Mouse (Mus musculus) right cerebral cortex, postnatal 10 days (tissue): Measurements from ENCODE around the gene Tmem144.
"Not testable (repeated sequence)": the region's sequence is repeated elsewhere in the genome, so short reads cannot be mapped to it uniquely, and the experiment has no call there.

Experiments used
- DNase-seq, 2 experiments: peaks; one replicate each; pipeline ENCODE4 v3.0.0; 2021; ENCODE audit warnings: low spot score in 2 of 2

The Tmem144 gene

DNA sequence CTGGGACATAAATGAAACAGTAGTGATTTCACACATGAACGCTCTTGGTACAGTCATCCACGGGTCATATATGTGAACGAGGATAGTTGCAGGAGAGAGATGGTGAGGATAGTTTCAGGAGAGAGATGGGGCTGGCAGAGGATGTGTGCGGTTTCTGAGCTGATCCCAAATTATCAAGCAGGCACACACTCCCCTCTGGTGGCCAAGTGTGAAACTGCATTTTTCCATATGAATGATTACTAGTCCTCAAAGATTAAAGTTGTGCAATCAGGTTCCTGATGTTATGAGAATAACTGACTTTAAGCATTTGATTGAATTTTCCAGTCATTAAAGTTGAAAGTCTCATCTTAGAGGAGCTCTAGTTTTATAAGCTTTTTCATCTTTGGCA, 43.4 kb downstream of the Tmem144 start:
- peak; percentile 69 to 80 for DNase-seq

DNA sequence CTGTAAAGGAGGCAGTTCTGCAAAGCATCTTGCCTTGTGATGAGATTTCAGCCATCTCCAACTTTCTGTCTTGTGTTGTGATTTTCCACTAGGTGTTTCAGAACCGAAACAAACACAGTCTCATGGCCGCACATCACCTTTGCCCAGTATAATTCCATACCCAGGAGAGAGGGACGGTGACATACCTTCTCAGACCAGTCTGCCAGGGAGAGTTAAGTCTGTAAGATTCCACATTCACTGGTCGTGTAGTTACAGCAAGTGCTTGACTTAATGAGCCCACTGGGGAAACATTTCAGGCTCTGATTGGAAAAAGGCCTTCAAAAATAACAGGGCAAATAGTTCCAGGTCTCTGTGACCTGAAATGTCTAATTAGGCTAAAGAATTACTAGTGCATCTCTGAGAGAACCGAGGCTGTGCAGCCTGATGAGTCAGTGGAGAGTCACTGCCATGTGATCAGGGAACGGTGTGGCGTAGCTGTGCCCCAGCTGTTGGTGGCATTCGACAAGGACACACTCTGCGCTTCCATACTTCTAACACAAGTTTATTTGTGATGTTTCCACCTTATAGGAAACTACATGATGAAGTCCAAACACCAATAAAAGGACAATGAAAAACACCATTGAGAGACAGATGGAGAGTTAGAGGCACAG, 43.9 kb downstream of the Tmem144 start:
- no peak for DNase-seq

DNA sequence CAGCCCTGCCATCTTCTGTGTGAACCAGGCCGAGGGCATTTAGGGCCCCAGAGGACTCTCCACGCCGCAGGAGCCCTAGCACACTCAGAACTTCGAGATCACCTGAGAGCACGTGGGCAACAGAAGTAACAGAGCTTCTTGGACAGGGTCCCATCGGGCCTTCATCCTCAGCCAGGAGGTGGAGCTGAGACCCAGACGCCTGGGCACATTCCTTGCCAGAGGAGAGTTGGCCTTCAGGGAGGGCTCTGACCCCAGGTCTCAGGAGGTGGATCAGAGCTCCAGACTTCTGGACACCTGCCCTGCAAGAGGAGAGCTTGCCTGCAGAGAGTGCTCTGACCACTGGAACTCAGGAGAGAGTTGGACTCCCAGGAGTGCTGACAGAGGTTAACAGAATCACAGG, 51.8 kb downstream of the Tmem144 start:
- DNase-seq, result not testable (repeated sequence)

GRCm38 (mm10) chr3:79792307-79792706, 60.3 kb downstream of the Tmem144 start:
- DNase-seq, result no peak

DNA sequence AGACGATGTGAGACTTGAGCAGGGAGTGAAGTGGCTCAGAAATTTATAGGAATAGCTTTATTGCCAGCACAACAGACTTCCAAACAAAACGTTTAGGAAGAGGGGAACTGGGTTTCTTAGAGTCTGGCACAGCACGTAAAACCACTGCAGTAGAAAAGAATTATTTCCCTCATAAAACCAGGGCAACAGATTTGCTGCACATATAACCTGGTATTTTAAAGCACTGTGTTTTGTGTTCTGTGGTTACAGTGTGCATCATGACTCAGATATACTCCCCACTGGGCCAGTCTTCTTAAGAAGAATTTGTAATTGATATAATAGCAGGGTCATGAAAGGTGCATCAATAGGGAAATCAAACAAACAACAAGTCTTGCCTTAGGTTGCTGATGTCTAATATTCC, 62.2 kb downstream of the Tmem144 start:
- no peak for DNase-seq

DNA sequence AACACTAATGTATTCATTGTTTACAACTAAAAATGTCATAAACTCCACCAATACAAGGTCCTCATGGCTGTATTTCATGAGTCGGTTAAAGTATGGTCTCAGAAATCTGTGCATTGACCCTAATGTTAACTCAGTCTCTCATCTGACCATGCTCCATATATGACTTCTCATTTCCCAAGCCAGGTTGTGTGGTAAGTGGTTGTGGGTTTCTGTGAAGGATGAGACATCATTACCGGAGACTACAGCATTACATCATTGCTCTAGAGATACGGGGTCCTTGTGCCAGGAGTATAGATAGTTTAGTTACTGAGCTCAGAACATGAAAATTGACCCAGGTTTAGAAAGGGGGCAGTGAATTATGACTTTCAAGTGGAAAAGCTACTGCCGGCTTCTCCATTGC, 63.0 kb downstream of the Tmem144 start:
- DNase-seq, result no peak

DNA sequence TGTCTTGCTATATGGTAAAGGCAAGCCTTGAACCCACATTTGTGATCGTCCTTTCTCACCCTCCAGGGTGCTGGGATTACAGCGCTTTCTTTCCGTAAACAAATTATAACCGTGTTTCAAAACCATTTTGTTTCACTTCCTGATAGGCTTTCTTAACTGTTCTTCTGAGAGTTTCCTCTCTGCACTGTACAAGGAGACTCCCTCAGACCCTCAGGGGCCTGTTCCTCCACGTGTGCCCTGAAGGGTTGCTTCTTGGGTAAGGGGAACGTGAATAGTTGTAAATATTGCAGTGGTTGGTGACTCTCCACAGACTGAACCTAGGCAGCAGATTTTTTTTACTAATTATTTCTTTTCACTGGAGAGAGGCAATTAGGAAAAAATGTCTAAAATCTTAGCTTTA, 63.6 kb downstream of the Tmem144 start:
- no peak for DNase-seq

- DNase-seq, result no peak
Observed at GRCm38 (mm10) chr3:79784362-79784736, 68.2 kb downstream of the Tmem144 start.

DNA sequence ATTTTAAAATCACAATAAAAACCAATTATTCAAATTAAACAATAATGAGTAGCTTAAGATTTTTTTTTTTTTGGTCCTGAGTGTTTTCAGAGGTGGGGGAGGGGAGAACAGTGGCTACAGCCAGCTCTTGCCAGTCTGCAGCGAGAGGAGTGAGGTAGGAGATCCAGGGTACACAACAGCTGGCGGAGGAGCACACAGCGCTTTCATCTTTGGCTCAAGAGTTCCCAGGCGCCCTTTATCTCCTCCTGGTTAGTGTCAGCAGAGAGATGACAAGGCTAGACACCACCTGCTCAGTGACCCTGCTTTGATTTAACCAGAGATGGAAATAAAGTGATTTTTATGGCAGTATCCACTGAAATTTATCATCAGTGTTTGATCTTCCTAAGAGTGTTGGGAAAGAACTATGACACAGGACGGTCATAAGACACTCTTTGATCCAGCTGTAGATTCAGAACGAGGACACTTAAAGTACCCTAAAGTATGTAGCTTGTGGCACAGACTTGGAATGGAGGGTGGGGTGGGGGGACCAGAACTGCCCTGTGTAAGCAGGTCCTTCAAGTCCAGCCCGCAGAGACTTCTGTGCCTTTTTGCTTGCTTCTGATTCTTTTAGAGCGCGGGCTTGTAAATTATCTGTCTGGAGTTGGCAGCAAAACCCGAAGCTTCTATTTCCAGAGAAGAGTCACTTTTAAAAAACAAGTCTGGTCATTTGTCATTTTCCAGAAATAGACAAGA, 68.8 kb downstream of the Tmem144 start:
- no peak for DNase-seq

- no peak for DNase-seq
Observed at GRCm38 (mm10) chr3:79772701-79773100, 79.9 kb downstream of the Tmem144 start.
